Mouse (Mus musculus): ENCODE measurements around the gene Sel1l2. TPM values are rescaled to one million over a fixed set of nuclear protein-coding genes. Genes with fewer than 3 reads are reported as not detected.
A peak's percentile ranks its signal among the peaks of the same experiment; 100 is the strongest.

The Sel1l2 gene
- not detected in 2 replicates for polyA plus RNA-seq (2016; fragmentation: Nextera tagmentation; extraction: Ambion mirVana)

DNA sequence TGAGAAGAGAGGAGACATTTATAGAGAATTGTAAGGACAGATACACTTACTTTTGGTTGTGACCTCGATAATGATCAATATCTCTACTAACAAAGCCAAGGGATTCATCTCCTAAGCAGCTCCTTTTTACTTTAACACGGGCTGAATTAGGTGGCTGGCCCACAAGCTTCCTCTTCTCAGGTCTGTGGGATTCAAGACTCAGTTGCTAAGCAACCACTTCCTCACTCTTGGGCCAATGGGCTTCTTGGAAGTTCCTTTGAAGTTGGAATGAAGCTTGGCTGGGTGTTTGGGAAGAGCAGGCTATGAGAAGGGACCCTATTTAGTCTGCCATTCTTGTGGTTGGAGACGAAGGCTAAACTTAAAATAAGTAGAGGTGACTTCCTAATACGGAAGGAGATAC lies at the start of gene Sel1l2:
TSS of gene Sel1l2 (minus strand) at position 182 of the 400 bp plus-strand sequence.
- H3K27ac ChIP-seq, result no peak within 1 kb of the TSS
- H3K9ac ChIP-seq, result no peak within 1 kb of the TSS
- 34% methylated on average over 4 of the region's 4 CpGs for WGBS
- no peak within 1 kb of the TSS for H3K4me3 ChIP-seq
- no peaks in the 10 kb centered on the region for H3K9me3 ChIP-seq (replicated peaks)
- no peaks in the 10 kb centered on the region for H3K36me3 ChIP-seq
- no peaks in the 10 kb centered on the region for H3K4me1 ChIP-seq
- ATAC-seq (ENCODE audit: low FRiP score), result no peak
- no peaks in the 10 kb centered on the region for H3K27me3 ChIP-seq
- H3K4me2 ChIP-seq (replicated peaks), result no peak within 1 kb of the TSS

DNA sequence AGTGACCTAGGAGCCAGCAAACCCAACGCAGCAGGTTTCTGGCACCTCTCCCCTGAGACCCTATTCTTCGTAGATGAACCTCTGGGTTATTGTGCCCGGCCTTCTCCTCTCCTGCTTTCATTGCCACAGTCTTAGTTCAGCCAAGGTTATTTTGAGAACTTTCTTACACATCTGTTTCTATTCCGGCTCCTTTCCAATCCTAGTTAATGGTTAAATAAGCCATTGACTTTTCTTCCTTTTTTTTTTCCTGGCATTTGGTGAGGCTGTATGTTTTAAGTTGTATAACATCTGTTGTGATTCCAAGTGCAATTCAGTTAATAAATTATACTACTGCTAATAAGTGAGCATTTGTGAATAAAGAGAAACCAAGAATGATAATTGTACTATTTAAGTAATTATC lies 49.6 kb upstream of the Sel1l2 start:
- H3K4me2 ChIP-seq (replicated peaks), result no peak overlapping the region
- H3K4me3 ChIP-seq, result no peak overlapping the region
- no peaks in the 10 kb centered on the region for H3K36me3 ChIP-seq
- 80% methylated on average over 4 of the region's 4 CpGs for WGBS
- H3K9me3 ChIP-seq (replicated peaks), result no peaks in the 10 kb centered on the region
- no peaks in the 10 kb centered on the region for H3K4me1 ChIP-seq
- H3K27me3 ChIP-seq, result no peaks in the 10 kb centered on the region
- no peak overlapping the region for H3K9ac ChIP-seq
- no peak overlapping the region for H3K27ac ChIP-seq
- no peak for ATAC-seq (ENCODE audit: low FRiP score)

DNA sequence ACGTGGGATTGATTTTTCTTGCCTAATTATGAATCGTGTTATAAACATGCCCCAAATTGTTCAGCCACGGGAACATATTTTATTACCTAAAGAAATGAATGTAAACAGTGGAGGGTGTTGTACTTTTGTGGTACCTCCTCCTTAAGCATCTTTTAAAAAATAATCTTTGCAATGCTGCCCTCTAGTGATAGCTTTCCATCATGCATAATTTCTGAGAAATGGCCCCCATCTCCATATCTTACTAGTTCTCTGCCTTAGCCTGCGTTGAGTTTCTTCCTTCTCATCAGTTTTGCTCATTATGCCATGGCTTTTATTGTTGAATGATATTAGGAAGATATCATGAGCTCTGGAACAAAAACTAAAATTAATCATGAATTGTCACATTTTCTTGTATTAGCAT lies 37.8 kb upstream of the Sel1l2 start:
- peak; percentile 38; the same call in 1 of the 2 replicates for ATAC-seq (ENCODE audit: low FRiP score)
- Histone ChIP-seq H3K4me1 (no peaks in the 10 kb centered on the region), H3K27ac (no peak overlapping the region), H3K4me2 (replicated peaks) (no peak overlapping the region), H3K9ac (no peak overlapping the region), H3K36me3 (no peaks in the 10 kb centered on the region), H3K4me3 (no peak overlapping the region), H3K27me3 (no peaks in the 10 kb centered on the region), H3K9me3 (replicated peaks) (no peaks in the 10 kb centered on the region)
- WGBS, result 22% methylated on average over 4 of the region's 4 CpGs

DNA sequence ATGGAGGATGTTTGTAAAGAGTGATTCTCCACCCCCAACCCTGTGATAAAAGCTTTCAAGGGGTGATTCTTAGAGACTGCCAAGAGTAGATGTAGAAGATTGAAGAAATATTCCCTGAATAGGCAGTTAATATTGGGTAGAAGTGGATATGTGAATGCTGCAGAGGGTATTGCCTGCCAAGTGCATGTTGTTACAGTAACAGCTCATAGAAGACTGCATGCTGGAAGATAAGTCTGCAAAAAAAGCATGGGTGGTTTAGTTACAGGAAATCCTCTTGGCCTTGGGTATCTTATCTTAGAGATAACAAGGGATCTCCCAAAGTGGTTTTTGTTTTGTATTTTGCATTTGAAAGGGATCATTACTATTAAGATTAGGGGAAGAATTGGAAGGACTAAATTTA lies 36.3 kb upstream of the Sel1l2 start:
- H3K4me2 ChIP-seq (replicated peaks), result no peak overlapping the region
- no peaks in the 10 kb centered on the region for H3K36me3 ChIP-seq
- no peaks in the 10 kb centered on the region for H3K4me1 ChIP-seq
- H3K27ac ChIP-seq, result no peak overlapping the region
- no peaks in the 10 kb centered on the region for H3K27me3 ChIP-seq
- no peak overlapping the region for H3K4me3 ChIP-seq
- no peaks in the 10 kb centered on the region for H3K9me3 ChIP-seq (replicated peaks)
- no peak overlapping the region for H3K9ac ChIP-seq
- ATAC-seq (ENCODE audit: low FRiP score), result no peak

DNA sequence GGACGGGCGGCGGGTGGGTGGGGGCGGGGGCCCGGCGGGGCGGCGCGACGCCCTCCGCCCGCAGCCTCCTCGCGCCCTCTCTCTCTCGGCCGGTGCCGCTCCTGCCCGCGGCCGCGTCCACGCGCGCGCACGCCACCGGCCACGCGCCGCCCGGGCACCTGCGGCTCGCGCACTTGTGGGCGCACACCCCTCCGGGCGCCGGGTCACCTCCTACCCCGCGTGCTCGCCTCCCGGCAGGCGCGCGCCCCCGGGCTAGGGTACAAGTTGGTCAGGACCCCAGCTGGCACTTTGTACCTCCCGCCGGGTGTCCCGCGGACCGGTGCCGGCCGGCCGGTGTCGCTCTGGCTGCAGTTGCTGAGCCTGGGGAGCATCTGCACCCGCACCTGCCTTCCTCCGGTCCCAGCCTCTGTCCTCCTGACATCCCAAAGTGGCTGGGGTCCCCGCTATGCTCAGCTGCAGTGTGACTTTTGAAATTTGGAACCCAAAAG lies 6.3 kb upstream of the Sel1l2 start:
- Histone ChIP-seq H3K27ac (peak overlapping the region; percentile 85), H3K9me3 (replicated peaks) (no peaks in the 10 kb centered on the region), H3K36me3 (no peaks in the 10 kb centered on the region), H3K4me2 (replicated peaks) (peak overlapping the region; percentile 84), H3K4me3 (peak overlapping the region; percentile 87), H3K4me1 (peaks cover 6% of the 10 kb centered on the region; the same call in 1 of the 2 replicates), H3K9ac (peak overlapping the region; percentile 80), H3K27me3 (no peaks in the 10 kb centered on the region; the same call in 1 of the 2 replicates)
- WGBS, result 1% methylated on average over 40 of the region's 58 CpGs
- peak; percentile 84 for ATAC-seq (ENCODE audit: low FRiP score)

DNA sequence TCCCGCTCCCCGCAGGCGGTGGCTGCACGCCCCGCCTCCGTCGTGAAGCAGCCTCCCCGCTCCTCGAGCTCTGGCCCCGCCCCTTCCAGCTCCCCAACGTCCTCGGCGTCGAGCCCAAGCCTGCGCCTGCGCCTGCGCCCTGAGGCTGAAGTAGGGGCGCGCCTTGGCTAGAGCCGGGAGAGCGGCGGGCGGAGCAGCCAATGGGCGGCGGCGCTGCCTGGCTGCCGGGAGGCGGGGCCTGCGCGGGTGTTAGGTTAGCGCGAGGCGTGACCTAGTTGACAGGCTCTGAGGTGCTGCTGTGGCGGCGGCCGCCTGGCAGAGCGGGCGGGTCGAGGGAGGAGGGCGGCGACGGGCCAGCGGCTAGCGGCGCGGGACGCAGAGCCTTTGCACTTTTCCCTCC lies 5.7 kb upstream of the Sel1l2 start, which contains the start of gene Macrod2:
TSS of gene Macrod2 (plus strand) at position 131 of the 400 bp plus-strand sequence.
- H3K27ac ChIP-seq, result peak within 1 kb of the TSS; percentile 85
- no peaks in the 10 kb centered on the region; the same call in 1 of the 2 replicates for H3K27me3 ChIP-seq
- no peaks in the 10 kb centered on the region for H3K9me3 ChIP-seq (replicated peaks)
- peaks cover 6% of the 10 kb centered on the region; the same call in 1 of the 2 replicates for H3K4me1 ChIP-seq
- H3K9ac ChIP-seq, result peak within 1 kb of the TSS; percentile 80
- peak within 1 kb of the TSS; percentile 87 for H3K4me3 ChIP-seq
- H3K36me3 ChIP-seq, result no peaks in the 10 kb centered on the region
- WGBS, result 0% methylated on average over 31 of the region's 47 CpGs
- H3K4me2 ChIP-seq (replicated peaks), result peak within 1 kb of the TSS; percentile 84
- ATAC-seq (ENCODE audit: low FRiP score), result peak; percentile 99

DNA sequence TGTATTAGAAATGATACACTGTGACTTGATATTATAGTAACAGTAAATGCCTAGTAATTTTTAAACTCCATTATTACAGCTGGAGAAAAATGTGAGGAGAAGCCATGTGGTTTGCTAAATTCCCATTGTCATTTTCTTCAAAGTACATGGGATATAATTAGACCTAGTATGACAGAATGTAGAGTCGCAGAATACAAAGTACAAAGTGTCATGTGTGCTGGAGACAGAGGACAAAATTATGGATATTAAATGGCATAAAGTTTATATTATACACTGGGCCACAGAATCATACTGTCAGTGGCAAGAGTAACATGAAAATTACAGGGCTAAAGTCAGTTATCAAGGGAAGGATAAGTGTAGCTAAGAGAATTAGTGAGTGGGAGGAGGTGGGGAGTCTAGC lies 24.7 kb downstream of the Sel1l2 start:
- H3K4me3 ChIP-seq, result no peak overlapping the region
- H3K36me3 ChIP-seq, result no peaks in the 10 kb centered on the region
- 89% methylated on average over 1 of the region's 1 CpGs for WGBS
- no peaks in the 10 kb centered on the region for H3K4me1 ChIP-seq
- no peaks in the 10 kb centered on the region for H3K9me3 ChIP-seq (replicated peaks)
- no peak overlapping the region for H3K27ac ChIP-seq
- ATAC-seq (ENCODE audit: low FRiP score), result no peak
- H3K27me3 ChIP-seq, result no peaks in the 10 kb centered on the region
- H3K4me2 ChIP-seq (replicated peaks), result no peak overlapping the region
- H3K9ac ChIP-seq, result no peak overlapping the region

DNA sequence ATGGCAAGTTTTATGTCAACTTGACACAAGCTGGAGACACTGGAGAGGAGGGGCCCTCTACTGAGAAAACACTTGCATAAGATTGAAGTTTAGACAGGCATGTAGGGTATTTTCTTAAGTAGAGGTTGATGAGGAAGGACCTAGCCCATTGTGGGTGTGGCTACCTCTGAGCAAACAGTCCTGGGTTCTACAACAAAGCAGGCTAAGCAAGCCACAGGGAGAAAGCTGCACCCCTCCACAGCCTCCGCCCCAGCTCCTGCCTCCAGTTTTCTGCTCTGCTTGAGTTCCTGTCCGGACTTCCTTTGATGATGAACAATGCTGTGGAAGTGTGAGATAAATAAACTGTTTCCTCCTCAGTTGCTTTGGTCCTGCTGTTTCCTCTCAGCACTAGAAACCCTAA lies 29.6 kb downstream of the Sel1l2 start:
- Histone ChIP-seq H3K4me2 (replicated peaks) (no peak overlapping the region), H3K27ac (no peak overlapping the region), H3K36me3 (no peaks in the 10 kb centered on the region), H3K4me1 (no peaks in the 10 kb centered on the region), H3K9ac (no peak overlapping the region), H3K4me3 (no peak overlapping the region), H3K27me3 (no peaks in the 10 kb centered on the region), H3K9me3 (replicated peaks) (no peaks in the 10 kb centered on the region)
- WGBS, result 50% methylated on average over 2 of the region's 2 CpGs
- no peak for ATAC-seq (ENCODE audit: low FRiP score)

DNA sequence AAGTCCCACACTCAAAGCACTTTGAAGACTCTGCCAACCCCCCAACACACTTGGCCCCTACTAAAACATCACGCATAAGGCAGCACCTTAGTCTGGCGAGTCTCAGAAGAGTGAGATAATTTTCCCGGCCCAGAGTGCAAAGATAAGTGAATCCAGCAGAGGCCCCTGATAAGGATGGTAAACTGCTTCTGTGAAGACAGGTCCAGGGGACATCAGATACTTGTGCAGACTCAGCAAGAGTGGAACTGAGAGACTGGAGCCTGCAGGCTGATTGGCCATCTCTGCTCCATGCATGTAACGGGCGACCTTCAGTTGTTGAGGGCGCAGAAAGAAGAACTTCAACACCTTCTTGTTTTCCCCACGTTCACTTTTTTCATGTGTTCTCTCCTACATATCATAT lies 47.1 kb downstream of the Sel1l2 start:
- no peak overlapping the region for H3K9ac ChIP-seq
- 90% methylated on average over 7 of the region's 7 CpGs for WGBS
- no peaks in the 10 kb centered on the region for H3K4me1 ChIP-seq
- no peak overlapping the region for H3K4me3 ChIP-seq
- H3K4me2 ChIP-seq (replicated peaks), result no peak overlapping the region
- ATAC-seq (ENCODE audit: low FRiP score), result no peak
- no peaks in the 10 kb centered on the region for H3K27me3 ChIP-seq
- no peaks in the 10 kb centered on the region for H3K36me3 ChIP-seq
- no peaks in the 10 kb centered on the region for H3K9me3 ChIP-seq (replicated peaks)
- H3K27ac ChIP-seq, result no peak overlapping the region

DNA sequence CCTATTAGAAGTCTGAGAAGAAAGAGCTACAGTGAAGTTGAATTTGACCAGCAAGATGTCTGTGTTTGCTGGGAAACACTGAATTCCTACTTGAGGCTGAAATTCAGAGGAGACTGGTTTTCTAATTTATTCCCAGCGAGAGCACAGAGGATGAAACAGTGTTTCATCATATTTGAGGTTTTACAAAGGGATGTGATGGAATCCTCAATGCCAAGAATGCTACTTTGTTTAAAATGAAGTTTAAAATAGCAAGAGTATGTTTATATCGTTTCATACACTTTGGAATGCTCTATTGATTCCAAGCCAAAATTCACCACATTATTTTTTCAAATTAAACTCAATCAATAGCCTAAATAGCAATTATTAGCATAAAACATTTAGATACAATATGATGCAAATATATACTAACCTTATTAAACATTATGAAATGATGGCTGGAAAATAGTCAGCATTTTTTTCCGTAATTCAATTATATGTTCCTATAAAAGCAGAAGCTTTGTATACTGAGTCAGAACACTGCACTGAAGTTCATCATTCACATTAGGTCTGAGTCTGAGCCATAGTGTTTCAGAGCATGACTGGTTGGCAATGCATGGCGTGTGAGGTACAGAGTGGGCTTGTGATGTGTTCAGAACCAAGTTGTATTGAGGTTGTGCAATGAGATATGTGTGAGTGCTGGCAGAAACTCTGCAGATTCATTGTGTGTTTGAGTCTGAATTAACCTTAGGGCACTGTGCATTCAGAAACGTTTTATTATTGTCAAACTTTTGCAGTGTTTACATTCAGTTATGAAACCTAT lies 58.8 kb downstream of the Sel1l2 start:
- Histone ChIP-seq H3K4me1 (no peaks in the 10 kb centered on the region), H3K4me3 (no peak overlapping the region), H3K4me2 (replicated peaks) (no peak overlapping the region), H3K36me3 (no peaks in the 10 kb centered on the region), H3K27ac (no peak overlapping the region), H3K27me3 (no peaks in the 10 kb centered on the region), H3K9ac (no peak overlapping the region), H3K9me3 (replicated peaks) (no peaks in the 10 kb centered on the region)
- ATAC-seq (ENCODE audit: low FRiP score), result no peak
- WGBS, result 81% methylated on average over 5 of the region's 5 CpGs

DNA sequence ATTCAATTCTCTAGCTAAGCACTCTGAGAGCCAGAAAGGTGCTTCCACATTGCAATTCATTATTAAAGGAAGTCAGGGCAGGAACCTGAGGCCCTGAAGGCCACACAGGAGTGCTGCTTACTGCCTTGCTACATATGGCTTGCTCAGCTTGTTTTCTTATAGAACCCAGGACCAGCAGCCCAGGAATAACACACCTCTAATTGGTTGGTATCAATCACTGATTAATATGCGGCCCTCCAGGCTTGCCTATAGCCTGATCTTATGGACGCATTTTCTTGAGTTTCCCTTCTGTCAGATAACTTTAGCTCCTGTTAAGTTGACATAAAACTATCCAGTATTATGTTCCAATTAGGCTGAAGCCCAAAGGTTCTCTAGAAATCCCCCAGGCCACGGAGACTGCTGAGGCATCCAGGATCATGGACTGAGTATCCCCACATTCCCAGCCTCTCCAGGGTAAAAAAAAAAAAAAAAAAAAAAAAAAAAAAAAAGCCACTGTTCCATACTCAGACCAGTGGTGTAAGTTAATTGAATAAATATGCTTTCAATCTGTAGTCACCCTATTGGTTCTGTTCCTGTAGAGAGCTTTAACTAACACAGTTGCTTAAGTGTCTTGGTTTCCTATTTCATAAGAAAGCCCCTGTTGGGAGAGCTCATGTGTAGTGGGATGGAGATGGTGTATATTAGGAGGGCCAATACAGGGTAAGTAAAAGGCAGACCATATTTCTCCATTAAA lies 86.4 kb downstream of the Sel1l2 start:
- H3K4me1 ChIP-seq, result no peaks in the 10 kb centered on the region
- no peaks in the 10 kb centered on the region for H3K27me3 ChIP-seq
- no peaks in the 10 kb centered on the region for H3K9me3 ChIP-seq (replicated peaks)
- no peak overlapping the region for H3K9ac ChIP-seq
- H3K4me3 ChIP-seq, result no peak overlapping the region
- no peak overlapping the region for H3K27ac ChIP-seq
- H3K4me2 ChIP-seq (replicated peaks), result no peak overlapping the region
- WGBS, result 61% methylated on average over 3 of the region's 3 CpGs
- no peak for ATAC-seq (ENCODE audit: low FRiP score)
- no peaks in the 10 kb centered on the region for H3K36me3 ChIP-seq

DNA sequence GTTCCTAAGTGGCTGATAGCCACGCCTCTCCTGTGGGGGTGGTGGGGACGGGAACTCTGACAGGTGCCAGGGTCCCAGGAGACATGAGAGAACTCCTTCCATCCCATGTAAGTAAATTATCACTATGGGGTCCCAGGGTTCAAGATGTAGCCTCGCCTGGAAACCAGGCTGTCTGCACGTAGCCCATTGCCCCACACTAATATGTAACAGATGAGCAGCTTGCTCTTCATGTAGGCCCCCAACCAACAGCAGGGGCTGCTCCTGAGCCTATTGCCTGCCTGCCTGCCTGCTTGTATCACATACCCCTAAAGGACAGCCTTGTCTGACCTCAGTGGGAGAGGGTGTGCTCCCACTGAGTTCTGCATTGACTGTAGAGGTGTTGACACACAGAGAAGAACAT lies 92.4 kb downstream of the Sel1l2 start:
- Histone ChIP-seq H3K4me3 (no peak overlapping the region), H3K9ac (no peak overlapping the region), H3K4me1 (no peaks in the 10 kb centered on the region), H3K4me2 (replicated peaks) (no peak overlapping the region), H3K27me3 (no peaks in the 10 kb centered on the region), H3K9me3 (replicated peaks) (no peaks in the 10 kb centered on the region), H3K36me3 (no peaks in the 10 kb centered on the region), H3K27ac (no peak overlapping the region)
- no peak for ATAC-seq (ENCODE audit: low FRiP score)
- WGBS, result 24% methylated on average over 4 of the region's 4 CpGs

All from hindbrain, embryonic 12.5 days (tissue).